Mouse (Mus musculus) heart, embryonic 10.5 days (tissue): ENCODE measurements at regions not wholly inside any gene's neighbourhood (a gene's known extent, or its start where the extent isn't known, plus 50 kb on each side); places are given as distances from the start of the nearest gene placed in this dataset.

Source experiments
- DNase-seq: peaks from one replicate; pipeline ENCODE4 v3.0.0-alpha.2; 2017; ENCODE audit warnings: low spot score
- H3K27ac ChIP-seq: fragments of 300-500 bp; sonication (generic); 2 replicates; pipeline ENCODE4 v1.5.1; 2016; ENCODE audit warnings: mild to moderate bottlenecking
- H3K27me3 ChIP-seq: fragments of 300-500 bp; sonication (generic); 2 replicates; pipeline ENCODE4 v1.6.1; 2016; ENCODE audit warnings: mild to moderate bottlenecking; ENCODE audit not compliant: poor library complexity, insufficient read depth, severe bottlenecking
- H3K36me3 ChIP-seq: fragments of 300-500 bp; sonication (generic); 2 replicates; pipeline ENCODE4 v1.6.1; 2016; ENCODE audit warnings: mild to moderate bottlenecking, moderate library complexity
- H3K4me1 ChIP-seq: fragments of 300-500 bp; sonication (generic); 2 replicates; pipeline ENCODE4 v1.6.1; 2016; ENCODE audit warnings: mild to moderate bottlenecking
- H3K4me3 ChIP-seq: fragments of 300-500 bp; sonication (generic); 2 replicates; pipeline ENCODE4 v1.5.1; 2016; ENCODE audit warnings: mild to moderate bottlenecking, moderate library complexity
- H3K9me3 ChIP-seq: fragments of 300-500 bp; sonication (generic); 2 replicates; pipeline ENCODE4 v1.6.1; 2016; ENCODE audit warnings: mild to moderate bottlenecking, moderate library complexity
- WGBS: fragments of 180-500 bp; shearing (Covaris S2); methylation state at CpG from one replicate; pipeline ENCODE4 v1.1.7; 2016; 5-methylcytosine and 5-hydroxymethylcytosine counted together

DNA sequence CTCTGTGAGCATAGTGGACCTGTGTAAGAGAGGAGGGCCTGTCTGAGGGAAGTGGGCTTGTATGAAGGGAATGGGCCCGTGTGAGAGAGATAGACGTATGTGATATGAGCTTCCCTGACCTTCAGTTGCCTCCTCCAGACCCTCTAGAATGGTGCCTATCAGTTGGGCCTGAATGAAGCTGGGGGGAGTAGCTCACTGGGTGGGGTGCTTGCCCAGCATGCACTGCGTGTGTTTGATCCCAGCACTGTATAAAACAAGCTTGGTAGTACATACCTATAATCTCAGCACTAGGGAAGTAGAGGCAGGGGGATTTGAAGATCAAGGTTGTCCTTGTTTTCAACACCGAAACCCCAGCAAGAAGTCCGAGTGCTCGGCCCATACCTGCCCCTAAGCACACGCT lies 120.1 kb downstream of the Inhbb start:
- no peaks in the 10 kb centered on the region for H3K36me3 ChIP-seq
- no peak overlapping the region for H3K4me3 ChIP-seq
- 82% methylated on average over 7 of the region's 7 CpGs for WGBS
- peaks cover 27% of the 10 kb centered on the region for H3K4me1 ChIP-seq
- no peaks in the 10 kb centered on the region for H3K9me3 ChIP-seq
- no peak overlapping the region for H3K27ac ChIP-seq
- no peak for DNase-seq
- peaks cover 36% of the 10 kb centered on the region for H3K27me3 ChIP-seq

DNA sequence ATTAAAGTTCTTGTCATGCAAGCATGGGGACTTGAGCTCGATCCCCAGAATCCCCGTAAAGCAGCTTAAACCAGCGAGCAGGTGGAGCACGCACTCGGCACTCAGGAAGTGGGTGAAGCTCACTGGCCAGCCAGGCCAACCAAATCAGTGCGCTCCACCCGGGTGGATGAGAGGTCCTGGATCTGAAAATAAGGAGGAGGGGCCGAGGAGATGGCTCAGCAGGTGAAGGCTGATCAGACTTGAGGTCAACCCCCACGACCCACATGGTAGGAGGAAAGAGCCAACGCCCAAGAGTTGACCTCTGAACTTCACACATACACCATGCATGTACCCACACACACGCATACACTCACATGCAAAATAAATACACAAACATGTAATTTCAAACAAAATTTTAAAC lies 120.8 kb downstream of the Inhbb start:
- Histone ChIP-seq H3K4me3 (no peak overlapping the region), H3K9me3 (no peaks in the 10 kb centered on the region), H3K27ac (no peak overlapping the region), H3K27me3 (peaks cover 30% of the 10 kb centered on the region; the same call in 1 of the 2 replicates), H3K36me3 (no peaks in the 10 kb centered on the region), H3K4me1 (peaks cover 27% of the 10 kb centered on the region)
- WGBS, result 87% methylated on average over 11 of the region's 11 CpGs
- DNase-seq, result no peak

DNA sequence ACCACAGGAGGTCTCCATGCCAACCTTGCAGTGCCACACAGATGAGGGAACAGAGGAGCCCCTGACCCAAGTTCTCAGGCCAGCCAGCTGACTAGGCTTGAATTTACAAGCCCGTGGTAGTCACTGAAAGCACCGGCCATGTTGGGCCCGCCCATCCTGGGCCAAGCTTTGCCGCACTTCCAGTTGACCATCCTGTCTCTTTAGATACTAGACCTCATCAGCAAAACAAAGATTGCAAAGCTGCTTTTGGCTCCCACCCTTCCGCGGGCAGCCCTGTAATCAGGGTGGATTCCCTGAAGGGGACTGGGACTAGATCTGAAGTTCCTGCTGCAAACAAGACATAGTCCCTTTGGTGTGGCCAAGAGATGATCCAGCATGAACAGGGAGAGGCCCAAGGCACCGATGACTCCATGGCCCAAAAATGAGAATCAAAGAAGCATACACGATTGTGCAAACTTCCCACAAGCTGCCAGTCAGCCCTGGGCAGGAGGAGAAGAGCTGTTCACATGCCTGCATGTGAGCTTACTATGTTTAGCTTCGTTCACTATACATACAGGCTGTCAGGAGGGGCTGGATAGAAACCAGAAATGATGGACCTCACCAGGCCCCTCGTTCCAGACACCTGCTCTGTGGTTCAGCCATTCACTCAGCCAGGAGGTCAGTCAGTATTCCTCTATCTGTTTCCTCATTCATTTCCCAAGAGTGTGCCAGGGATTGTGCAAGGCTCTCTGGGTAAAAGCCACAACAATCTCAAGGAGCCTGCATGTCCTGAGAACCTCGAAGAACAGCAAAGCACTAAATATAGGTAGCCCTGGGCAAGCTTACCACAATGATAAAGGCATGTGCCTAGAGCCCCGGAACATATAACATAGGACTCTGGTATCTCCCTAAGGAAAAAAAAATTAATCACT lies 122.0 kb downstream of the Inhbb start:
- Histone ChIP-seq H3K4me1 (peaks cover 22% of the 10 kb centered on the region), H3K9me3 (no peaks in the 10 kb centered on the region), H3K27ac (0 out of 2 replicates have a peak overlapping the region, but pooled peaks have one; percentile 23), H3K27me3 (peaks cover 31% of the 10 kb centered on the region; the same call in 1 of the 2 replicates), H3K36me3 (no peaks in the 10 kb centered on the region), H3K4me3 (no peak overlapping the region)
- WGBS, result 68% methylated on average over 12 of the region's 12 CpGs
- DNase-seq, result no peak

DNA sequence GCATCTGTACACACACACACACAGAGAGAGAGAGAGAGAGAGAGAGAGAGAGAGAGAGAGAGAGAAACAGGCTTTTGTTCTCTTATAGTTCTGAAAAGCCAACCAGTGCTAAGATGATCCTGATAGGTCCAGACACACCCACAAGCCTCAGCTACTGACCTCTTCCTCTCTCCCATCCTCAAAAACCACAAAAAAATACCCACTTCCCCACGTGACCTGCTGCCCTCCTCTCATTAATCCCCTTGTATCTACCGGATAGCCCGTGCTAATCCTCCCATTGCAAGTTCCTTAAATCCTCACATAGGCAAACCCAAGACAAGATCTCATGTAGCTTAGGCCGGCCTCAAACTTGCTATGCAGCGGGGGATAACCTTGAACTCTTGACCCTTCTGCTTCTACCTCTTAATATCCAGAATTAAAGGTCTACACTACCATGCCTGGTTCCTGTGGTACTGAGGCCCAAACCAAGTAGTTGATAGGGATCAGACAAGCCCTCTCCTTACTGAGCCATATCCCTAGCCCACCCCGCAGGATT lies 123.3 kb downstream of the Inhbb start:
- 81% methylated on average over 6 of the region's 6 CpGs for WGBS
- Histone ChIP-seq H3K4me3 (no peak overlapping the region), H3K4me1 (peaks cover 10% of the 10 kb centered on the region), H3K36me3 (no peaks in the 10 kb centered on the region), H3K27ac (no peak overlapping the region), H3K27me3 (peaks cover 23% of the 10 kb centered on the region; the same call in 1 of the 2 replicates), H3K9me3 (no peaks in the 10 kb centered on the region)
- DNase-seq, result no peak

DNA sequence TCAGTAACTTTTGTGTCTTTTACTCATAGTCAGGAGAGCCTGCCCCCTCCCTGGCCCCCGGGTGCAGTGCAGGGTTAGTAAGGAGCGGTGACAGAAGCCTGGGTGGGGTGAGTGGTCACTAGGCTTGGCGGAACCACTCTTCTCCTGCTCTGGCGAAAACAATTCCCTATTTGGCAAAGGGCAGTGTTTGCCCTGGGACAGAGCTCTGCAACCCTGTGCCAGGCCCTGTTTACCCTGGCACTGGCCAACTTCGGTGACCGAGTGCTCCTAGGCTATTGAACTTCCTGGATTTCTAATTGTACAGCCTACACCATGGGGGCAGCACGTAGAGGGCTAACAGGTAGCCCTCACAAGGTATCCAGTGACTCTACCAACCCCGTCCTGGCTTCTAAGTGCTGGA lies 126.9 kb downstream of the Inhbb start:
- peaks cover 11% of the 10 kb centered on the region; the same call in 1 of the 2 replicates for H3K27me3 ChIP-seq
- DNase-seq, result no peak
- no peak overlapping the region for H3K27ac ChIP-seq
- WGBS, result 85% methylated on average over 8 of the region's 8 CpGs
- H3K36me3 ChIP-seq, result no peaks in the 10 kb centered on the region
- no peaks in the 10 kb centered on the region for H3K9me3 ChIP-seq
- H3K4me3 ChIP-seq, result no peak overlapping the region
- H3K4me1 ChIP-seq, result peaks cover 10% of the 10 kb centered on the region; the same call in 1 of the 2 replicates

DNA sequence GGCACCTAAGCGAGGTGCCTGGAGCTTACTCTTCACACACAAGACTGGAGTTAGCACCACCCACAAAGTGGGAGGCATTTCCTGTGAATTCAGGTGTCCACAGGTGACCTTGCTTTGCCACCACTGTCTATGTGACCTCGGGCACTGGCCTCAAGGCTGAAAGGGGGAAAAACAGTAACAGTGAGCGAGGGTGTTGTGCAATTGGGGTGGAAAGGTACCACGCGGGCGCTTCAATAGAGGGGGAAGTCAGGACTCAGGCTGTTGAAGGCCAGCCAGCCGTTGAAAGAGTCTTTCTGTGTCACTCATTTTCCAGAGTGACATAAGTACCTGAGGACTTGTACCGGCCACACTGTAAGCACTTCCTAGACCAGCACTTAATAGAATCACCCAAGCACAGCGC lies 128.2 kb downstream of the Inhbb start:
- no peak for DNase-seq
- 82% methylated on average over 9 of the region's 9 CpGs for WGBS
- peaks cover 17% of the 10 kb centered on the region; the same call in 1 of the 2 replicates for H3K27me3 ChIP-seq
- 0 out of 2 replicates have a peak, but pooled peaks cover 6% of the 10 kb centered on the region for H3K4me1 ChIP-seq
- H3K4me3 ChIP-seq, result no peak overlapping the region
- H3K9me3 ChIP-seq, result no peaks in the 10 kb centered on the region
- H3K27ac ChIP-seq, result no peak overlapping the region
- H3K36me3 ChIP-seq, result no peaks in the 10 kb centered on the region

DNA sequence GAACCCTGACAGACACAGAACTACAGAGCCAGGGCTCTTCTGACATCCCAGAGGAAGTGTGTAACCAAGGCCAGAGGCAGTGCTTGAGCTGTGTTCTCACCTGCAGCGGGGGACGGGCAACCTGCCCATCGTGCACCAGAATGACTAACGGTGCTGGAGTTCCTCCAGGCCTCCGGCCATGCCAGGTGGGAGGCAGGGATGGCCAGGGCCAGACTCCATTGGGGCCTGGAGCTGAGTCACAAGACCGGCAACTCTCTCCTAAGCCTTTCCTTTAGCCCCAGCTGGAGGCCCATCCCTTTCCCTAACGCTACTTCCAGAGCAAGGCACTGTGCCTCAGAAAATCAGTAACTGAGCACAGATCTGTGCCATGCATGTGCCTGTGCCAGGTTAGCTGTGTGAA lies 129.8 kb downstream of the Inhbb start:
- no peaks in the 10 kb centered on the region for H3K36me3 ChIP-seq
- no peaks in the 10 kb centered on the region for H3K9me3 ChIP-seq
- 0 out of 2 replicates have a peak, but pooled peaks cover 13% of the 10 kb centered on the region for H3K27me3 ChIP-seq
- 0 out of 2 replicates have a peak, but pooled peaks cover 8% of the 10 kb centered on the region for H3K4me1 ChIP-seq
- no peak for DNase-seq
- 70% methylated on average over 7 of the region's 7 CpGs for WGBS
- H3K27ac ChIP-seq, result no peak overlapping the region; the same call in 1 of the 2 replicates
- no peak overlapping the region for H3K4me3 ChIP-seq

DNA sequence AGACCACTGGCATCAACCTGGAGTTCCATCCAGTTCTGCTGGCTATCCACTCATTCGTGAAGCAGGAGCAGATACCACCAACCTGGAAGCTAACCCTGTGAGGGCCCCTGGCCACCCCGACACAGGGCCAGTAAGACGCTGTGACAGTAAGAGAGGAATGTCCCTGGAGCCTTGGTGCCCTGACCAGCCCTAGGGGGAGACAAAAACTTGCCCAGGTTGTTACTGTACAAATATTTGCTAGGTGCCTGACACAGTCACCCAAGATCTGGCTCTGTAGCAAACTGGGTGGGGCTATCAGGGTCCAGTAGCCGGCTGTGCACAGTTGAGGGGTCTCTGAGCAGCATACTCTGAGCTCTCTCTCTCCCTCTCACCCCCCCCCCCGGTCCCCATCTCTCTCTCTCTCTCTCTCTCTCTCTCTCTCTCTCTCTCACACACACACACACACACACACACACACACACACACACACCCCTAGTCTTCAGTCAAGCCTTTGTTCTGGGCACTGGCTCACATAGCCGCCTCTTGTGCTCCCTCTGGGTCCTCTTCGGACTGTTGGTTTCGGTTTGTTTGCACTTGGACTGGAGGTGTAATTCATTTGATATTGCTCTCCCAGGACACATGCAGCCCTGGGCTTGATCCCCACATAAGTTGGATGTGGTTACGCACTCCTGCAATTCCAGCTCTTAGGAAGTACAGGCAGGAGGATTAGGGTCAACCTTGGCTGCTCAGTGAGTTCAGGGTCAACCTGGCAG lies 131.7 kb downstream of the Inhbb start:
- H3K4me3 ChIP-seq, result no peak overlapping the region
- no peak overlapping the region for H3K27ac ChIP-seq
- 0 out of 2 replicates have a peak, but pooled peaks cover 8% of the 10 kb centered on the region for H3K27me3 ChIP-seq
- 0 out of 2 replicates have a peak, but pooled peaks cover 8% of the 10 kb centered on the region for H3K4me1 ChIP-seq
- WGBS, result 79% methylated on average over 8 of the region's 9 CpGs
- no peaks in the 10 kb centered on the region; the same call in 1 of the 2 replicates for H3K9me3 ChIP-seq
- no peaks in the 10 kb centered on the region for H3K36me3 ChIP-seq
- no peak for DNase-seq

DNA sequence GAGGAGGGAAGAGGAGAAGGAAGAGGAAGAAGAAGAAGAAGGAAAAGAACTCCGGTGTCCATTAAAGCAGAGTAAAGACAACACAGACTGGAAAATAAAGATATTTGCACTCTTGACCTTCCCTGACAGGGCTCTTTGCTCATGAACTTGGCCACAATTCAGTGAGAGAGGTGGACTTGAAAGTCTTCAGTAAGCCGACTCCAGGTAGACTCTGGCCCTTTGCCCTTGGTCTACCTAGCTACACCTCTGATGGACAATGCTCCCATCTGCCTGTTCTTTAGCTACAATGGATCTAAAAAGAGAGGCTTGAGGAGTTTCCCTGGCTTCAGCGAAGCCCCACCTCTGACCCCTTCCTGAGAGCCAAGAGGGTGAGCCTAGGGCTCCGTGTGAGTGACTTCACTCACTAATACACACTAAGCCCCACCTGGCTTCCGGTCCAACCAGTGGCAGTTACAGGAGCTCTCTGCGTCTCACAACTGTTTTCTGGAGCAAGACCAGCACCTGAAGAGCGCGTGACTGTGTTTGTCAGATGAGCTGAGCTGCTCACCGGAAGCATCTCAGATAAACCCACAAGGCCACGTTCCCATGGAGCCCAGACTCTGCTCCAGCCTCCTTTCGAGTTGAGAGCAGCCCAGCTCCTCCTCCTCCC lies 132.4 kb downstream of the Inhbb start:
- DNase-seq, result no peak
- H3K4me1 ChIP-seq, result 0 out of 2 replicates have a peak, but pooled peaks cover 8% of the 10 kb centered on the region
- H3K9me3 ChIP-seq, result no peaks in the 10 kb centered on the region; the same call in 1 of the 2 replicates
- no peak overlapping the region for H3K27ac ChIP-seq
- no peak overlapping the region for H3K4me3 ChIP-seq
- H3K36me3 ChIP-seq, result no peaks in the 10 kb centered on the region
- WGBS, result 78% methylated on average over 11 of the region's 11 CpGs
- H3K27me3 ChIP-seq, result 0 out of 2 replicates have a peak, but pooled peaks cover 6% of the 10 kb centered on the region

DNA sequence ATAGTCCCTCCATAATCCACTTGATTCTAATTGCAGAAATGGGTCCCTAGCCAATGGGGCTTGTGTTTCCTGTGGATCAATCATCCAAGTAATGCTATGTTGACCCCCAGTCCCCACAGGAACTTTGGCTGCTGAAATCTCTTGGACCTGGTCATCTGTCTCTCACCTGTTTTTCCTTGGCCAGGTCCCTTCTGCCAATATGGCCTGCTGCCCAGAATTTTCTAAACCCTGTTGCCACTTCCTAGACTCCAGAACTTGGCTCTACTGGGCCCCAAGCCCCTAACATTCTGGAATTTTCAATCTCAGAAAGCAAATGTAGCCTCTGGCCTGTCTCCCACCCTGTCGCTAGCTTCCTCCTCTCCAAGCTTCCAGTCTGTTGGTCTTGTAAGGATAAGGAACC lies 139.6 kb downstream of the Inhbb start:
- H3K9me3 ChIP-seq, result no peaks in the 10 kb centered on the region; the same call in 1 of the 2 replicates
- H3K4me3 ChIP-seq, result no peak overlapping the region
- H3K4me1 ChIP-seq, result no peaks in the 10 kb centered on the region
- DNase-seq, result no peak
- no peaks in the 10 kb centered on the region for H3K27me3 ChIP-seq
- WGBS, result 73% methylated on average over 1 of the region's 1 CpGs
- H3K36me3 ChIP-seq, result no peaks in the 10 kb centered on the region
- H3K27ac ChIP-seq, result no peak overlapping the region

DNA sequence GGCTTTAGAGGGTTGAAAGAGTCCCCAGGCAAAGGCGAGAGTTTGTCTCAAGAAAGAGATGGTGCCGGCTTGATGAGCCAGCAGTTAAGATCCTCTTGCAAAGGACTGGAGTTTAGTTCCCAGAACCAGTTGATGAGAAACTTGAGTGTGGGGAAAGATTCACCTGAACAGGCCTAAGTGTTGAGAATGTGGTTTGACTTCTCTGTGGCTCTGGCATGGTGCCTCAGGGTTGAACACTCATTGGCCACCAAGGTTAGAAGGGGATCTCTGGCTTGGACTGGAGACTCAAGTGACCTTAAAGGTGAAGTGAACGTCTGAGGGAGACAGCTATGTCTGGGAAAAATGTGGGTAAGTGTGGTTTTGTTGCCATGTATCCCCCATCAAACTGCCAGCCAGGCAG lies 142.8 kb downstream of the Inhbb start:
- DNase-seq, result no peak
- no peak overlapping the region for H3K4me3 ChIP-seq
- 78% methylated on average over 3 of the region's 3 CpGs for WGBS
- no peaks in the 10 kb centered on the region for H3K4me1 ChIP-seq
- H3K9me3 ChIP-seq, result no peaks in the 10 kb centered on the region
- H3K27ac ChIP-seq, result no peak overlapping the region
- no peaks in the 10 kb centered on the region for H3K27me3 ChIP-seq
- H3K36me3 ChIP-seq, result no peaks in the 10 kb centered on the region

DNA sequence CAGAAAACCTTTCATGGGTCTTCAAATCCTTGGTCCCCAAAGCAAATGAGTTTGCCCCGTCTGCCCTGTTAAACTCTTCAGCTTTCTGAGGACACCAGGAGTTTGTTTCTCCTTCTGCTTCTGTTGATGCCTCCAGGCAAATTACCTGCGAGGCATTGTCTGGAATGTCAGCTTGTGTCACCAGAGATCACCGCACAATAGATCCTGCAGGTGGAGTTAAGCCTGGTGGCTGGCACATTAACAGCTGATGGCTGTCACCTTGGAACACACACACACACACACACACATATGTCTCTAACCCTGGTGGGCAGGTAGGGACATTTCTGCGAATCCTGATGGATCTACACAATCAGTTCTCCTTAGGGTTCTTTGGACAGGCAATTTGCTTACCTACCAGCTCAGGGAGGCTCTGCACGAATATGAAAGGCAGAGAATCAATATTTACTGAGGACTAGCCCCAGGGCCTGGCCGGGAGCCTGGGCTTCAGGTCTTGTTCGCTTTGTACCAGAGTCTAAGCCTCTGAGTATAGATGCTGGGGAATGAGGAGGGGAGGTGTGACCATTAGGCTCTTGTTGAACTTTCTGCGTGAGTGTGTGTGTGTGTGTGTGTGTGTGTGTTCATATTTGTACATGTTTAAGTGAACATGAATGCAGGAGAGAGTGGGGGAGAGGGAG lies 143.4 kb downstream of the Inhbb start:
- no peaks in the 10 kb centered on the region for H3K9me3 ChIP-seq
- H3K4me1 ChIP-seq, result no peaks in the 10 kb centered on the region
- H3K36me3 ChIP-seq, result no peaks in the 10 kb centered on the region
- no peak overlapping the region for H3K27ac ChIP-seq
- H3K4me3 ChIP-seq, result no peak overlapping the region
- 83% methylated on average over 8 of the region's 8 CpGs for WGBS
- DNase-seq, result no peak
- no peaks in the 10 kb centered on the region for H3K27me3 ChIP-seq
